Comparison of ENCODE assay signal across 1 mouse cellular context in genomic region chr7:90475793-90476312, GRCm38 (mm10).
A peak's percentile ranks its signal among the peaks of the same experiment; 100 is the strongest.
TF ChIP-seq lines count a peak whose summit lies in the region.

Gene Tmem126b, minus strand, starts transcription at chr7:90476001.

TF ChIP-seq in MEL, 35 proteins besides CTCF, POLR2A, EP300 and RAD21 (continued from another document):
- TF ChIP-seq TCF12 (IDR thresholded peaks at IDR 0.05; ENCODE audit: low read depth, low read length) (peak; percentile 45; the same call in 1 of the 2 replicates), POLR2AphosphoS2 (IDR thresholded peaks at IDR 0.05; ENCODE audit: low read length) (no peak), GABPA (IDR thresholded peaks at IDR 0.05; ENCODE audit: low read depth, low read length) (no peak), TBP (IDR thresholded peaks at IDR 0.05; ENCODE audit: low read depth, low read length) (peak; percentile 71; the same call in 1 of the 2 replicates)
TF ChIP-seq in MEL: peak in this region for 12.
